Mouse (Mus musculus): ENCODE measurements around the gene Btg4.

DNA sequence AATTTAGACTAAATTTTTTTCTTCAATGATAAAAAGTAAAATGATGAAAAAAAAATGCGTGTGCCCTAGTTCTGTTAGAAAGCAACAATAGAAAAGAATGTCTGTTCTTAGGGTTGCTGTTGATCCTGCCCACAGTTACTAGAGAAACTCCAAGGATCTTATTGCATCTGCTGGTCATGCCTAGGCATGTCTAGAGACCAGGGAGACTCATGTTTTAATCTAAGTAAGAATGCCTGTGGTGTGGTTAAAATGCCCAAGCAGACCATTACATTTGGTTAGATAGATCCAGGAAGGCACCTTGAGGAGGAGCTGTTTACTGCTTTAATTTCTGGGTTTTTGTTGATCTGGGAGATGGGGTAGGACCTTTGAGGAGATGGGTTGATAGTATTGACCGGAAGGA is 45.0 kb downstream of the Btg4 start:
- TF ChIP-seq CTCF (IDR thresholded peaks at IDR 0.05; ENCODE audit: borderline replicate concordance, extremely low read depth, insufficient read depth, insufficient read length): no peak
- no peak for TF ChIP-seq POLR2A (IDR thresholded peaks at IDR 0.05; ENCODE audit: borderline replicate concordance, extremely low read depth, insufficient read depth, insufficient read length, poor library complexity, severe bottlenecking)
